Mouse (Mus musculus): ENCODE measurements around the gene Marc2. TPM values are rescaled to one million over a fixed set of nuclear protein-coding genes. Genes with fewer than 3 reads are reported as not detected.

The Marc2 gene
- polyA plus RNA-seq, 1 experiment from 2014 or later, result 174 TPM

DNA sequence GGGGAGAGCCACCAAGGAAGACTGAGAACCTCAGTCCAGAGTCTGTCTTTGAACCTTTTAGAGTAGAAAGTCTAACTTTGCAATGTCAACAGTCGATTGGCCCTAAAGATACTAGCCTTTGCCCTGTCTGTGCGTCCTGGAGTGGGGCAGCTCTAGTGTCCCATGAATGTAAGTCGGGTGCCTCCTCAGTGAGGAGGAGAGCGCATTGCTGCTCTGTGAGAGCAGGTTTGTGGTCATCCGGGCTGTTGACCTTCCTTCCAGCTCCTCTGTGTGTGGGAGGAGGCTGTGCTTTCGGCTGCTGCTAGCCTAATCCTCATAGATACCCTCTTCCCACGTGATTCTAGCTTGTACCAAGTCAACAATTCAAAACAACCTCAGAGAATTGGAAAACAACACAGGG is 4.9 kb upstream of the Marc2 start:
- Histone ChIP-seq H3K36me3 (ENCODE audit: control insufficient read depth, insufficient read depth, low read length) (no peaks in the 10 kb centered on the region), H3K9me3 (ENCODE audit: control insufficient read depth, low read depth, low read length) (no peaks in the 10 kb centered on the region), H3K27me3 (ENCODE audit: control insufficient read depth, insufficient read depth, low read length) (0 out of 2 replicates have a peak, but pooled peaks cover 2% of the 10 kb centered on the region), H3K9ac (replicated peaks; ENCODE audit: low read depth, low read length) (no peak overlapping the region), H3K4me3 (ENCODE audit: low read depth, low read length) (no peak overlapping the region), H3K4me2 (replicated peaks; ENCODE audit: low read depth, low read length) (no peak overlapping the region), H3K4me1 (ENCODE audit: control insufficient read depth, insufficient read depth, low read length) (peaks cover 12% of the 10 kb centered on the region; the same call in 1 of the 2 replicates), H3K27ac (ENCODE audit: low read length) (no peak overlapping the region; the same call in 1 of the 2 replicates)
- ATAC-seq (ENCODE audit: insufficient number of reproducible peaks, insufficient read depth, low FRiP score, low read depth), result no peak
- WGBS, result 29% methylated on average over 7 of the region's 7 CpGs

DNA sequence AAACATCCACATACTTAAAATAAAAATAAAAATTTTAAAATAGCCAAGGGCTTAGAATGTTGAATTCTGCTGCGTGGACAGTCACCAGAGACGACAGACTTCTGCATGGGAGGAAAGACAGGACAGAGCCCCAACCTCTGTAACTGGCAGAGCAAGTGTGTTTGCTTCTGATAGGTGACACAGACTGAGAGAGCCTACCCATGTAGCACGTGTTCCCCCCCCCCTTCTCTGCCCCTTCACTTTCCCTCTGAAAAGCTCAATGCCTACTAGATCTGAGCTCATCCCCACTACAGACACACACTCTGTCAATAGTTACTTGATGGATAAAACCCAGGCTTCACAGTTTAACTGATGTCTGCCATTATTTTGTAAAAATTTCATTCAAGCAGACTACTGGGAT is 722 bp upstream of the Marc2 start:
- H3K9ac ChIP-seq (replicated peaks; ENCODE audit: low read depth, low read length), result no peak overlapping the region
- 47% methylated on average over 3 of the region's 3 CpGs for WGBS
- H3K4me3 ChIP-seq (ENCODE audit: low read depth, low read length), result no peak overlapping the region
- H3K4me1 ChIP-seq (ENCODE audit: control insufficient read depth, insufficient read depth, low read length), result peaks cover 10% of the 10 kb centered on the region; the same call in 1 of the 2 replicates
- H3K27me3 ChIP-seq (ENCODE audit: control insufficient read depth, insufficient read depth, low read length), result 0 out of 2 replicates have a peak, but pooled peaks cover 2% of the 10 kb centered on the region
- no peaks in the 10 kb centered on the region for H3K36me3 ChIP-seq (ENCODE audit: control insufficient read depth, insufficient read depth, low read length)
- no peak overlapping the region for H3K4me2 ChIP-seq (replicated peaks; ENCODE audit: low read depth, low read length)
- no peak overlapping the region for H3K27ac ChIP-seq (ENCODE audit: low read length)
- no peak for ATAC-seq (ENCODE audit: insufficient number of reproducible peaks, insufficient read depth, low FRiP score, low read depth)
- H3K9me3 ChIP-seq (ENCODE audit: control insufficient read depth, low read depth, low read length), result no peaks in the 10 kb centered on the region

- Histone ChIP-seq H3K4me3 (ENCODE audit: low read depth, low read length) (peak overlapping the region; percentile 85), H3K9ac (replicated peaks; ENCODE audit: low read depth, low read length) (peak overlapping the region; percentile 84), H3K36me3 (ENCODE audit: control insufficient read depth, insufficient read depth, low read length) (no peaks in the 10 kb centered on the region), H3K9me3 (ENCODE audit: control insufficient read depth, low read depth, low read length) (no peaks in the 10 kb centered on the region), H3K4me2 (replicated peaks; ENCODE audit: low read depth, low read length) (peak overlapping the region; percentile 91), H3K27ac (ENCODE audit: low read length) (peak overlapping the region; percentile 78; the same call in 1 of the 2 replicates), H3K4me1 (ENCODE audit: control insufficient read depth, insufficient read depth, low read length) (peaks cover 4% of the 10 kb centered on the region; the same call in 1 of the 2 replicates), H3K27me3 (ENCODE audit: control insufficient read depth, insufficient read depth, low read length) (no peaks in the 10 kb centered on the region)
- under 1% methylated on average over 67 of the region's 67 CpGs for WGBS
- peak; percentile 97 for ATAC-seq (ENCODE audit: insufficient number of reproducible peaks, insufficient read depth, low FRiP score, low read depth)
Observed at GRCm38 (mm10) chr1:184845111-184846071, 860 bp downstream of the Marc2 start.

GRCm38 (mm10) chr1:184844326-184845066 is 1.8 kb downstream of the Marc2 start:
- peaks cover 4% of the 10 kb centered on the region; the same call in 1 of the 2 replicates for H3K4me1 ChIP-seq (ENCODE audit: control insufficient read depth, insufficient read depth, low read length)
- peak overlapping the region; percentile 85 for H3K4me3 ChIP-seq (ENCODE audit: low read depth, low read length)
- 18% methylated on average over 15 of the region's 15 CpGs for WGBS
- H3K9ac ChIP-seq (replicated peaks; ENCODE audit: low read depth, low read length), result 0 out of 2 replicates have a peak overlapping the region, but pooled peaks have one; percentile 21
- peak overlapping the region; percentile 91 for H3K4me2 ChIP-seq (replicated peaks; ENCODE audit: low read depth, low read length)
- no peaks in the 10 kb centered on the region for H3K36me3 ChIP-seq (ENCODE audit: control insufficient read depth, insufficient read depth, low read length)
- no peaks in the 10 kb centered on the region for H3K9me3 ChIP-seq (ENCODE audit: control insufficient read depth, low read depth, low read length)
- ATAC-seq (ENCODE audit: insufficient number of reproducible peaks, insufficient read depth, low FRiP score, low read depth), result no peak
- peak overlapping the region; percentile 35; the same call in 1 of the 2 replicates for H3K27ac ChIP-seq (ENCODE audit: low read length)
- no peaks in the 10 kb centered on the region for H3K27me3 ChIP-seq (ENCODE audit: control insufficient read depth, insufficient read depth, low read length)

GRCm38 (mm10) chr1:184837649-184838048 is 8.6 kb downstream of the Marc2 start:
- no peak overlapping the region for H3K4me2 ChIP-seq (replicated peaks; ENCODE audit: low read depth, low read length)
- H3K27ac ChIP-seq (ENCODE audit: low read length), result no peak overlapping the region
- no peak overlapping the region for H3K9ac ChIP-seq (replicated peaks; ENCODE audit: low read depth, low read length)
- no peak for ATAC-seq (ENCODE audit: insufficient number of reproducible peaks, insufficient read depth, low FRiP score, low read depth)
- peaks cover 10% of the 10 kb centered on the region; the same call in 1 of the 2 replicates for H3K36me3 ChIP-seq (ENCODE audit: control insufficient read depth, insufficient read depth, low read length)
- WGBS, result 82% methylated on average over 4 of the region's 4 CpGs
- no peaks in the 10 kb centered on the region for H3K9me3 ChIP-seq (ENCODE audit: control insufficient read depth, low read depth, low read length)
- H3K4me1 ChIP-seq (ENCODE audit: control insufficient read depth, insufficient read depth, low read length), result no peaks in the 10 kb centered on the region
- H3K27me3 ChIP-seq (ENCODE audit: control insufficient read depth, insufficient read depth, low read length), result no peaks in the 10 kb centered on the region
- no peak overlapping the region for H3K4me3 ChIP-seq (ENCODE audit: low read depth, low read length)

- WGBS, result 77% methylated on average over 5 of the region's 5 CpGs
- Histone ChIP-seq H3K27me3 (ENCODE audit: control insufficient read depth, insufficient read depth, low read length) (no peaks in the 10 kb centered on the region), H3K4me3 (ENCODE audit: low read depth, low read length) (no peak overlapping the region), H3K27ac (ENCODE audit: low read length) (no peak overlapping the region), H3K4me1 (ENCODE audit: control insufficient read depth, insufficient read depth, low read length) (no peaks in the 10 kb centered on the region), H3K36me3 (ENCODE audit: control insufficient read depth, insufficient read depth, low read length) (peaks cover 19% of the 10 kb centered on the region), H3K9me3 (ENCODE audit: control insufficient read depth, low read depth, low read length) (no peaks in the 10 kb centered on the region), H3K9ac (replicated peaks; ENCODE audit: low read depth, low read length) (no peak overlapping the region), H3K4me2 (replicated peaks; ENCODE audit: low read depth, low read length) (no peak overlapping the region)
- ATAC-seq (ENCODE audit: insufficient number of reproducible peaks, insufficient read depth, low FRiP score, low read depth), result no peak
Observed at GRCm38 (mm10) chr1:184836350-184836749, 9.9 kb downstream of the Marc2 start.

GRCm38 (mm10) chr1:184833499-184833898 is 12.8 kb downstream of the Marc2 start:
- ATAC-seq (ENCODE audit: insufficient number of reproducible peaks, insufficient read depth, low FRiP score, low read depth), result no peak

DNA sequence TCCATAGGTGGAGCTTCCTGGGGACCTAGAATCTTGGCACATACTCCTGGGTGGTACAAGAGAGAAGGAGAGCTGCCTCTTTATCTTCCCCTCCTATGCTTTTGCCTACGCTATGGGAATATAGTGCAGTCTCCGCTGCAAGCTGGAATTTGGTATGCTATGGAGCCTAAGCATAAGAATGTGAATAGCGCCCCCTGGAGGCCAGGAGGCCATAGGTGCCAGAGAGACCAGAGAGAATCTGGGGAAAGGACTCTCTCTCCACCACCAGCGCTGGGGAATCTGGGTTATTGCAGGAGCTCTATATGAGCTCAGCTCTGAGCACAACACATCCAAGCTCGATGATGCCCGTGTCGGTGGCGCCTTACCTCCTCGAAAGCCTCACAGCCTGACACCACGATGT is 14.0 kb downstream of the Marc2 start:
- no peak overlapping the region for H3K4me2 ChIP-seq (replicated peaks; ENCODE audit: low read depth, low read length)
- H3K9ac ChIP-seq (replicated peaks; ENCODE audit: low read depth, low read length), result no peak overlapping the region
- H3K27me3 ChIP-seq (ENCODE audit: control insufficient read depth, insufficient read depth, low read length), result no peaks in the 10 kb centered on the region
- no peaks in the 10 kb centered on the region for H3K9me3 ChIP-seq (ENCODE audit: control insufficient read depth, low read depth, low read length)
- ATAC-seq (ENCODE audit: insufficient number of reproducible peaks, insufficient read depth, low FRiP score, low read depth), result no peak
- no peak overlapping the region for H3K4me3 ChIP-seq (ENCODE audit: low read depth, low read length)
- peaks cover 34% of the 10 kb centered on the region for H3K36me3 ChIP-seq (ENCODE audit: control insufficient read depth, insufficient read depth, low read length)
- 81% methylated on average over 10 of the region's 10 CpGs for WGBS
- H3K4me1 ChIP-seq (ENCODE audit: control insufficient read depth, insufficient read depth, low read length), result no peaks in the 10 kb centered on the region
- H3K27ac ChIP-seq (ENCODE audit: low read length), result no peak overlapping the region

More at GRCm38 (mm10) chr1:184833499-184833898, 12.8 kb downstream of the Marc2 start:
- no peaks in the 10 kb centered on the region for H3K9me3 ChIP-seq (ENCODE audit: control insufficient read depth, low read depth, low read length)
- WGBS, result 92% methylated on average over 7 of the region's 7 CpGs
- no peak overlapping the region for H3K4me3 ChIP-seq (ENCODE audit: low read depth, low read length)
- H3K9ac ChIP-seq (replicated peaks; ENCODE audit: low read depth, low read length), result no peak overlapping the region
- H3K36me3 ChIP-seq (ENCODE audit: control insufficient read depth, insufficient read depth, low read length), result peaks cover 34% of the 10 kb centered on the region
- no peaks in the 10 kb centered on the region for H3K27me3 ChIP-seq (ENCODE audit: control insufficient read depth, insufficient read depth, low read length)
- H3K4me1 ChIP-seq (ENCODE audit: control insufficient read depth, insufficient read depth, low read length), result no peaks in the 10 kb centered on the region
- H3K27ac ChIP-seq (ENCODE audit: low read length), result no peak overlapping the region
- no peak overlapping the region for H3K4me2 ChIP-seq (replicated peaks; ENCODE audit: low read depth, low read length)

All from stomach, embryonic 14.5 days (tissue).